Mouse (Mus musculus) forebrain, embryonic 11.5 days (tissue): ENCODE measurements at regions not wholly inside any gene's neighbourhood (a gene's known extent, or its start where the extent isn't known, plus 50 kb on each side); places are given as distances from the start of the nearest gene placed in this dataset.

ENCODE experiments used
- ATAC-seq: fragments of 200-750 bp; cut with Nextera tagmentation; replicated peaks from 2 replicates; pipeline ENCODE4 v1.8.0; 2017; ENCODE audit warnings: moderate TSS enrichment; ENCODE audit not compliant: low FRiP score
- DNase-seq: peaks from one replicate; pipeline ENCODE4 v3.0.0-alpha.2; 2017; ENCODE audit warnings: low spot score
- H3K27ac ChIP-seq: fragments of 300-500 bp; sonication (generic); 2 replicates; pipeline ENCODE4 v1.5.1; 2014; ENCODE audit warnings: low read depth, low read length
- H3K27me3 ChIP-seq: fragments of 300-500 bp; sonication (generic); 2 replicates; pipeline ENCODE4 v1.6.1; 2014; ENCODE audit warnings: mild to moderate bottlenecking, low read length, mixed read lengths; ENCODE audit not compliant: control insufficient read depth, insufficient read depth
- H3K36me3 ChIP-seq: fragments of 300-500 bp; sonication (generic); 2 replicates; pipeline ENCODE4 v1.6.1; 2014; ENCODE audit warnings: mild to moderate bottlenecking, low read length, moderate library complexity, mixed read lengths; ENCODE audit not compliant: control insufficient read depth, insufficient read depth
- H3K4me1 ChIP-seq: fragments of 300-500 bp; sonication (generic); replicated peaks from 2 replicates; pipeline ENCODE4 v1.6.1; 2014; ENCODE audit warnings: low read length, mixed read lengths; ENCODE audit not compliant: control insufficient read depth, insufficient read depth
- H3K4me2 ChIP-seq: fragments of 300-500 bp; sonication (generic); 2 replicates; pipeline ENCODE4 v1.6.1; 2014; ENCODE audit warnings: low read depth, mild to moderate bottlenecking, low read length, moderate library complexity, mixed read lengths; ENCODE audit not compliant: severe bottlenecking
- H3K4me3 ChIP-seq: fragments of 300-500 bp; sonication (generic); 2 replicates; pipeline ENCODE4 v1.5.1; 2014; ENCODE audit warnings: low read depth, low read length
- H3K9ac ChIP-seq: fragments of 300-500 bp; sonication (generic); 2 replicates; pipeline ENCODE4 v1.6.1; 2014; ENCODE audit warnings: low read length
- H3K9me3 ChIP-seq: fragments of 300-500 bp; sonication (generic); 2 replicates; pipeline ENCODE4 v1.6.1; 2016; ENCODE audit warnings: low read length, mixed read lengths; ENCODE audit not compliant: control insufficient read depth
- WGBS: fragments of 180-500 bp; shearing (Covaris S2); extraction: QIAGEN DNeasy Blood & Tissue Kit; methylation state at CpG from one replicate; pipeline ENCODE4 v1.1.7; 2014; 5-methylcytosine and 5-hydroxymethylcytosine counted together

- WGBS = 17% methylated on average over 6 of the region's 6 CpGs
Measured at GRCm38 (mm10) chr16:51315608-51316007, 715.4 kb upstream of the Cblb start.

DNA sequence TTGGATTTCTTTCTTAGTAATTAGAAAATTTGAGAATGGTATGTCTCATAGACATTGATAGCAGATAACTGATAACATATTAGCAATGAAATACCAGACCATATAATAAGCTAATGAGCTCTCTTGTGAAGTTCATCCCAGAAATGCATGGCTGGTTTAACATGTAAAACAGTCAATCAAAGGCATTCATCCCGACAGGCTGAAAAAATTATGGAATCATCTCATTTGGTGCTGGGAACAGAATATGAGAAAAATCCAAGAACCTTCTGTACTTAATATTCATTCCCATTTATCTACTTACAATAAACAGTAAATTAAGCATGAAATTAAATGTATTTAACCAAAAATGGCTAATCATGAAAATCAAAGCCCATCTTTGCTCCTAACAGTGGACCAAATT is 698.8 kb upstream of the Cblb start:
- Histone ChIP-seq H3K4me3 (no peak overlapping the region), H3K27me3 (no peaks in the 10 kb centered on the region), H3K9ac (no peak overlapping the region), H3K9me3 (no peaks in the 10 kb centered on the region), H3K4me1 (no peaks in the 10 kb centered on the region), H3K36me3 (no peaks in the 10 kb centered on the region), H3K27ac (no peak overlapping the region), H3K4me2 (no peak overlapping the region)
- WGBS = 83% methylated on average over 1 of the region's 1 CpGs
- no peak for DNase-seq
- ATAC-seq = no peak

More at GRCm38 (mm10) chr16:51315608-51316007, 715.4 kb upstream of the Cblb start:
- no peak overlapping the region for H3K9ac ChIP-seq
- no peaks in the 10 kb centered on the region for H3K27me3 ChIP-seq
- no peaks in the 10 kb centered on the region for H3K9me3 ChIP-seq
- ATAC-seq = 0 out of 2 replicates have a peak, but pooled peaks have one; percentile 49
- DNase-seq = no peak
- H3K27ac ChIP-seq = no peak overlapping the region
- no peak overlapping the region for H3K4me3 ChIP-seq
- H3K36me3 ChIP-seq = no peaks in the 10 kb centered on the region
- no peaks in the 10 kb centered on the region for H3K4me1 ChIP-seq
- H3K4me2 ChIP-seq = no peak overlapping the region

- no peak overlapping the region for H3K27ac ChIP-seq
- no peak; the same call in 1 of the 2 replicates for ATAC-seq
- no peak for DNase-seq
Measured at GRCm38 (mm10) chr16:51334972-51335371, 696.1 kb upstream of the Cblb start.

GRCm38 (mm10) chr16:51347120-51347519 is 683.9 kb upstream of the Cblb start:
- ATAC-seq (no peak), DNase-seq (no peak)
- Histone ChIP-seq H3K27ac (no peak overlapping the region), H3K9me3 (no peaks in the 10 kb centered on the region), H3K4me1 (no peaks in the 10 kb centered on the region), H3K27me3 (no peaks in the 10 kb centered on the region), H3K9ac (no peak overlapping the region), H3K36me3 (no peaks in the 10 kb centered on the region), H3K4me3 (no peak overlapping the region), H3K4me2 (no peak overlapping the region)

More at GRCm38 (mm10) chr16:51334972-51335371, 696.1 kb upstream of the Cblb start:
- Histone ChIP-seq H3K27me3 (no peaks in the 10 kb centered on the region), H3K4me1 (no peaks in the 10 kb centered on the region), H3K36me3 (no peaks in the 10 kb centered on the region), H3K4me2 (no peak overlapping the region), H3K9ac (no peak overlapping the region), H3K9me3 (no peaks in the 10 kb centered on the region), H3K4me3 (no peak overlapping the region)
- whole genome bisulfite sequencing = 63% methylated on average over 7 of the region's 7 CpGs

GRCm38 (mm10) chr16:51352151-51352550 is 678.9 kb upstream of the Cblb start:
- no peak for DNase-seq
- ATAC-seq = no peak
- Histone ChIP-seq H3K27me3 (no peaks in the 10 kb centered on the region), H3K27ac (no peak overlapping the region), H3K4me3 (no peak overlapping the region), H3K4me1 (no peaks in the 10 kb centered on the region), H3K9ac (no peak overlapping the region), H3K4me2 (no peak overlapping the region), H3K36me3 (no peaks in the 10 kb centered on the region), H3K9me3 (no peaks in the 10 kb centered on the region)
- 77% methylated on average over 4 of the region's 4 CpGs for WGBS

DNA sequence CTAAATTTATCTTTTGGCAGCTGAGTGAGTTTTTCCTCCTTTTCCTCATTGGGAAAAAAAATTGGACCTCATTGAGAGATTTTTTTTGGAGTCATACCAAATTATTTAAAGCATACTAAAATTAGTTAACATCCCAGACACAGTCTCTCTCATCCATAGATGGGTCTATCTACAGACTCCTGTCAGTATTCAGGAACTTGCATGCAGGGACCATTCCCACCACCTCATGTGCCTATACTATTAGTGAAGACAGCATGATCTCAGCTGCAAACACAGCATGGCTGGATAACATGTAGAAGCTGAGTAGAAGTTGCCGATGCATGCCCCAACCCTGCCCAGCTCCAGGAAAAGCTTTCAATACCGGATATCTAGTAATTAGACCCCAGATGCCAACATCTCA is 677.2 kb upstream of the Cblb start:
- no peak overlapping the region for H3K4me3 ChIP-seq
- no peak overlapping the region for H3K4me2 ChIP-seq
- H3K27me3 ChIP-seq = no peaks in the 10 kb centered on the region
- no peaks in the 10 kb centered on the region for H3K4me1 ChIP-seq
- WGBS = 84% methylated on average over 2 of the region's 2 CpGs
- DNase-seq (no peak), ATAC-seq (no peak)
- H3K9me3 ChIP-seq = no peaks in the 10 kb centered on the region
- no peaks in the 10 kb centered on the region for H3K36me3 ChIP-seq
- no peak overlapping the region for H3K27ac ChIP-seq
- H3K9ac ChIP-seq = no peak overlapping the region

DNA sequence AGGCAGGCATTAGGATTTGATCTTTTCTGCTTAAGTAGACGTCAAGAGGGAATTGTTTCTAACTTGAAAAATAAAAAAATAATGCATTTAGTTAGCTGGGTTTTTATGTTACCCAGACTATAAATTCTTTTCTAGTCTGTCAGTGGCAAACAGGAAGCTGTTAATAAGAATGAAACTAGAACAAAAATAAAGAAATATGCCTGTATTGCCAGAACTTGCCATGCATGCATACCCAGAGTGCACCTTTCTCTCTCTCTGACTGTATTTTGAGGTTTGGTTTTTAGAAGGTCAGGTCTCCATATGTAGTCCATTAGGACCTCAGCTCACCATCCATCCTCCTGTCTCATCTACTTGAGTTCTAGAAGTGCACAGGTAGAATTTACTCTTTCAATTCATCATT is 661.0 kb upstream of the Cblb start:
- no peak overlapping the region for H3K4me3 ChIP-seq
- ATAC-seq = no peak
- WGBS = 70% methylated on average over 1 of the region's 1 CpGs
- no peak for DNase-seq
- no peaks in the 10 kb centered on the region for H3K27me3 ChIP-seq
- no peak overlapping the region for H3K27ac ChIP-seq
- no peaks in the 10 kb centered on the region for H3K36me3 ChIP-seq
- H3K9me3 ChIP-seq = no peaks in the 10 kb centered on the region
- no peak overlapping the region for H3K4me2 ChIP-seq
- H3K9ac ChIP-seq = no peak overlapping the region
- no peaks in the 10 kb centered on the region for H3K4me1 ChIP-seq

DNA sequence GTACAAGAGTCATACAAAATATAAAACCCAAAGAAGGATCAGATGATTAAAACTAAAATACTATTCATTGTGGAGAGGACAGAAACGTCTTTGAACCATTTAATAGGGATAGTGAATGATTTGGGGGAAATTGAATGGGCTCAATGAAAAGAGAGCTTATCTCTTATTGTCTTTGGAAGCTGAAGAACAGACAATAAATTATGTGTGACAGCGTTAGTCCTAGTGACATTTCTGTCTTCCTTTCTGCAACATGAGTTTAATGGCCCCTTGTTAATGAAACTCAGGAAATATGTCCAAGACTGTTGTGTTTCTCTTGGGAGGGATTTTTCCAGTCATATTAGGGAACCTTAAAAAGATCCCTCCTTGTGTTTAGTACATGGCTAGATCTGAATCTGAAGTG is 644.6 kb upstream of the Cblb start:
- Histone ChIP-seq H3K4me2 (no peak overlapping the region), H3K9ac (no peak overlapping the region), H3K36me3 (no peaks in the 10 kb centered on the region), H3K4me3 (no peak overlapping the region), H3K9me3 (no peaks in the 10 kb centered on the region), H3K27ac (no peak overlapping the region), H3K27me3 (no peaks in the 10 kb centered on the region), H3K4me1 (no peaks in the 10 kb centered on the region)
- DNase-seq = no peak
- ATAC-seq = no peak
- WGBS = 8% methylated on average over 2 of the region's 2 CpGs

DNA sequence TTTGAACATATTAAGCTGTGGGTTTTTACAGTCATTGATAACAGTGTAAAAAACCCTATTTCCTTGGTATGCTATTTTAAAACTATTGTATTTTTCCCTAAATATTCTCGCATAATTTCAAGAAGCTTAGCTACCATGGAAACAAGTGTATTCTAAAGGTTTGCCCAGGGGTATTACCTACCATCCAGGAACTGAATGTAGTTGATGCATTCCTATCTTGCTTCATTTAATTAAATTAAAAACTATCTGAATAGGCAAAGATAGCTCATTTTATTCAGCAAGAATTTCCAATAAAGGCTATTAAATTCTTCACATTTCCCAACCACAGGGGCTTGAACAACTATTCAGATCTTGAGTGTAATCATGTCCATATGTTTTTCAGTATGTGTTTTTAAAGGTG is 643.5 kb upstream of the Cblb start:
- no peak overlapping the region for H3K4me3 ChIP-seq

More for the DNA sequence above, 643.5 kb upstream of the Cblb start:
- H3K9ac ChIP-seq = no peak overlapping the region
- H3K9me3 ChIP-seq = no peaks in the 10 kb centered on the region
- no peaks in the 10 kb centered on the region for H3K27me3 ChIP-seq
- ATAC-seq (no peak), DNase-seq (no peak)
- 70% methylated on average over 1 of the region's 1 CpGs for WGBS
- no peaks in the 10 kb centered on the region for H3K4me1 ChIP-seq
- H3K4me2 ChIP-seq = no peak overlapping the region
- no peak overlapping the region for H3K27ac ChIP-seq
- H3K36me3 ChIP-seq = no peaks in the 10 kb centered on the region
